Mouse (Mus musculus): ENCODE data around the gene Gng10. TPM values are rescaled to one million over a fixed set of nuclear protein-coding genes. Genes with fewer than 3 reads are reported as not detected.

Gene Gng10
- polyA plus RNA-seq, 1 experiment from 2014 or later: 99.6 TPM

- Histone ChIP-seq H3K4me3 (ENCODE audit: low read depth, low read length) (no peak overlapping the region), H3K9ac (ENCODE audit: low read length) (no peak overlapping the region), H3K4me1 (replicated peaks; ENCODE audit: control insufficient read depth, insufficient read depth) (no peaks in the 10 kb centered on the region), H3K36me3 (ENCODE audit: control insufficient read depth, insufficient read depth, low read length) (no peaks in the 10 kb centered on the region), H3K9me3 (ENCODE audit: control insufficient read depth, low read length) (no peaks in the 10 kb centered on the region), H3K4me2 (replicated peaks; ENCODE audit: low read depth) (no peak overlapping the region), H3K27ac (replicated peaks) (peak overlapping the region; percentile 56), H3K27me3 (ENCODE audit: control insufficient read depth, insufficient read depth, low read length) (no peaks in the 10 kb centered on the region)
- ATAC-seq (ENCODE audit: low FRiP score, low TSS enrichment): no peak
- TF ChIP-seq CTCF (IDR thresholded peaks at IDR 0.05; ENCODE audit: low read depth): no peak
- no peak for TF ChIP-seq EP300 (optimal IDR thresholded peaks at IDR 0.05)
- WGBS: 60% methylated on average over 5 of the region's 5 CpGs
- no peak for DNase-seq (ENCODE audit: low spot score)
These were observed 42.7 kb upstream of the Gng10 start for GRCm38 (mm10) chr4:58992195-58992594.

- Histone ChIP-seq H3K4me3 (ENCODE audit: low read depth, low read length) (no peak within 1 kb of the TSS), H3K4me2 (replicated peaks; ENCODE audit: low read depth) (peak within 1 kb of the TSS; percentile 18; the same call in 1 of the 2 replicates), H3K27me3 (ENCODE audit: control insufficient read depth, insufficient read depth, low read length) (no peaks in the 10 kb centered on the region), H3K9me3 (ENCODE audit: control insufficient read depth, low read length) (no peaks in the 10 kb centered on the region), H3K4me1 (replicated peaks; ENCODE audit: control insufficient read depth, insufficient read depth) (no peaks in the 10 kb centered on the region), H3K27ac (replicated peaks) (peak within 1 kb of the TSS; percentile 87), H3K9ac (ENCODE audit: low read length) (no peak within 1 kb of the TSS), H3K36me3 (ENCODE audit: control insufficient read depth, insufficient read depth, low read length) (no peaks in the 10 kb centered on the region)
- no peak for TF ChIP-seq EP300 (optimal IDR thresholded peaks at IDR 0.05)
- TF ChIP-seq CTCF (IDR thresholded peaks at IDR 0.05; ENCODE audit: low read depth): no peak
- peak; percentile 57 for DNase-seq (ENCODE audit: low spot score)
- ATAC-seq (ENCODE audit: low FRiP score, low TSS enrichment): peak; percentile 43; the same call in 1 of the 2 replicates
- WGBS: 46% methylated on average over 4 of the region's 4 CpGs
These were observed 40.1 kb upstream of the Gng10 start, which contains the start of gene Dnajc25 for GRCm38 (mm10) chr4:58994762-58995161. TSS of gene Dnajc25 (plus strand) at chr4:58995062.

- Histone ChIP-seq H3K4me2 (replicated peaks; ENCODE audit: low read depth) (peak overlapping the region; percentile 18; the same call in 1 of the 2 replicates), H3K4me3 (ENCODE audit: low read depth, low read length) (no peak overlapping the region), H3K9me3 (ENCODE audit: control insufficient read depth, low read length) (no peaks in the 10 kb centered on the region), H3K4me1 (replicated peaks; ENCODE audit: control insufficient read depth, insufficient read depth) (no peaks in the 10 kb centered on the region), H3K27ac (replicated peaks) (peak overlapping the region; percentile 87), H3K36me3 (ENCODE audit: control insufficient read depth, insufficient read depth, low read length) (no peaks in the 10 kb centered on the region), H3K27me3 (ENCODE audit: control insufficient read depth, insufficient read depth, low read length) (no peaks in the 10 kb centered on the region), H3K9ac (ENCODE audit: low read length) (no peak overlapping the region)
- peak; percentile 64 for ATAC-seq (ENCODE audit: low FRiP score, low TSS enrichment)
- no peak for TF ChIP-seq EP300 (optimal IDR thresholded peaks at IDR 0.05)
- WGBS: 32% methylated on average over 8 of the region's 8 CpGs
- peak; percentile 67 for DNase-seq (ENCODE audit: low spot score)
These were observed 39.6 kb upstream of the Gng10 start for GRCm38 (mm10) chr4:58995251-58995693.

GRCm38 (mm10) chr4:58997081-58997480, 37.8 kb upstream of the Gng10 start:
- Histone ChIP-seq H3K9me3 (ENCODE audit: control insufficient read depth, low read length) (no peaks in the 10 kb centered on the region), H3K4me1 (replicated peaks; ENCODE audit: control insufficient read depth, insufficient read depth) (no peaks in the 10 kb centered on the region), H3K27me3 (ENCODE audit: control insufficient read depth, insufficient read depth, low read length) (no peaks in the 10 kb centered on the region), H3K4me3 (ENCODE audit: low read depth, low read length) (no peak overlapping the region), H3K27ac (replicated peaks) (peak overlapping the region; percentile 56; the same call in 1 of the 2 replicates), H3K9ac (ENCODE audit: low read length) (no peak overlapping the region), H3K4me2 (replicated peaks; ENCODE audit: low read depth) (no peak overlapping the region), H3K36me3 (ENCODE audit: control insufficient read depth, insufficient read depth, low read length) (no peaks in the 10 kb centered on the region)
- 36% methylated on average over 5 of the region's 5 CpGs for WGBS
- ATAC-seq (ENCODE audit: low FRiP score, low TSS enrichment) (peak; percentile 50), DNase-seq (ENCODE audit: low spot score) (peak; percentile 77)
- no peak for TF ChIP-seq EP300 (optimal IDR thresholded peaks at IDR 0.05)
- TF ChIP-seq CTCF (IDR thresholded peaks at IDR 0.05; ENCODE audit: low read depth): no peak

- no peak for TF ChIP-seq EP300 (optimal IDR thresholded peaks at IDR 0.05)
- no peak for TF ChIP-seq CTCF (IDR thresholded peaks at IDR 0.05; ENCODE audit: low read depth)
- H3K4me2 ChIP-seq (replicated peaks; ENCODE audit: low read depth): no peak overlapping the region
- H3K27ac ChIP-seq (replicated peaks): no peak overlapping the region
- H3K36me3 ChIP-seq (ENCODE audit: control insufficient read depth, insufficient read depth, low read length): no peaks in the 10 kb centered on the region
- DNase-seq (ENCODE audit: low spot score) (no peak), ATAC-seq (ENCODE audit: low FRiP score, low TSS enrichment) (no peak)
- no peaks in the 10 kb centered on the region for H3K4me1 ChIP-seq (replicated peaks; ENCODE audit: control insufficient read depth, insufficient read depth)
- no peaks in the 10 kb centered on the region for H3K9me3 ChIP-seq (ENCODE audit: control insufficient read depth, low read length)
- 70% methylated on average over 1 of the region's 1 CpGs for WGBS
- H3K4me3 ChIP-seq (ENCODE audit: low read depth, low read length): no peak overlapping the region
- H3K9ac ChIP-seq (ENCODE audit: low read length): no peak overlapping the region
- H3K27me3 ChIP-seq (ENCODE audit: control insufficient read depth, insufficient read depth, low read length): no peaks in the 10 kb centered on the region
These were observed 36.2 kb upstream of the Gng10 start for GRCm38 (mm10) chr4:58998688-58999087.

- TF ChIP-seq CTCF (IDR thresholded peaks at IDR 0.05; ENCODE audit: low read depth): peak; percentile 94
- TF ChIP-seq EP300 (optimal IDR thresholded peaks at IDR 0.05): no peak
- Histone ChIP-seq H3K27me3 (ENCODE audit: control insufficient read depth, insufficient read depth, low read length) (no peaks in the 10 kb centered on the region), H3K9me3 (ENCODE audit: control insufficient read depth, low read length) (no peaks in the 10 kb centered on the region), H3K27ac (replicated peaks) (no peak overlapping the region), H3K4me3 (ENCODE audit: low read depth, low read length) (no peak overlapping the region), H3K9ac (ENCODE audit: low read length) (no peak overlapping the region), H3K36me3 (ENCODE audit: control insufficient read depth, insufficient read depth, low read length) (no peaks in the 10 kb centered on the region), H3K4me2 (replicated peaks; ENCODE audit: low read depth) (no peak overlapping the region), H3K4me1 (replicated peaks; ENCODE audit: control insufficient read depth, insufficient read depth) (peaks cover 2% of the 10 kb centered on the region; the same call in 1 of the 2 replicates)
- ATAC-seq (ENCODE audit: low FRiP score, low TSS enrichment) (no peak), DNase-seq (ENCODE audit: low spot score) (peak; percentile 80)
- WGBS: 12% methylated on average over 2 of the region's 2 CpGs
These were observed 35.2 kb upstream of the Gng10 start for GRCm38 (mm10) chr4:58999686-59000085.
